ENCODE assay signal across 9 mouse cellular contexts in genomic region chr2:33018026-33018425, GRCm38 (mm10). TPM values are rescaled to one million over a fixed set of nuclear protein-coding genes. Genes with fewer than 3 reads are reported as not detected.
DNase-seq lines count a peak whose midpoint lies in the region; ATAC-seq lines count a peak whose summit lies in the region.
"Had no signal": no experiment of that assay in that cellular context is flagged by ENCODE, and none has a peak within 500 bp of the region (broad histone marks: within the 10 kb centered on the region; RNA-seq: fewer than 3 reads in every experiment).

No protein-coding gene starts in this region.

- no peaks in the 10 kb centered on the region for H3K36me3 ChIP-seq in midbrain, embryonic 10.5 days
- H3K36me3 ChIP-seq in midbrain, embryonic 14.5 days (ENCODE audit: control insufficient read depth, insufficient read depth, low read length) = no peaks in the 10 kb centered on the region
- H3K36me3 ChIP-seq: embryonic facial prominence, embryonic 12.5 days had no signal

- no peak overlapping the region for H3K4me2 ChIP-seq in midbrain, embryonic 14.5 days (ENCODE audit: low read length)
- H3K4me2 ChIP-seq: embryonic facial prominence, embryonic 12.5 days had no signal

- no peak overlapping the region for H3K9ac ChIP-seq in midbrain, embryonic 14.5 days (replicated peaks; ENCODE audit: low read length)
- H3K9ac ChIP-seq: embryonic facial prominence, embryonic 12.5 days had no signal

- no peak for ATAC-seq in midbrain, embryonic 14.5 days (ENCODE audit: low FRiP score, low TSS enrichment)
- ATAC-seq in frontal cortex, adult (ENCODE audit: low TSS enrichment) = no peak
- ATAC-seq in inflammation-experienced regulatory T-cells, adult 6 months = no peak

- no peaks in the 10 kb centered on the region for H3K9me3 ChIP-seq in midbrain, embryonic 10.5 days (replicated peaks)
- no peaks in the 10 kb centered on the region for H3K9me3 ChIP-seq in midbrain, embryonic 14.5 days (ENCODE audit: control insufficient read depth, low read length)
- H3K9me3 ChIP-seq: embryonic facial prominence, embryonic 12.5 days had no signal

- DNase-seq in midbrain, embryonic 10.5 days (ENCODE audit: low spot score) = peak; percentile 40
- DNase-seq in midbrain, embryonic 14.5 days = no peak
- peak; percentile 51 to 67 for DNase-seq in adrenal gland, adult 18-20 months (ENCODE audit: low spot score in 2 of 2)
- DNase-seq in gastrocnemius, postnatal 25 days = peak; percentile 34
- DNase-seq in lung, postnatal 36 days = peak; percentile 59
- no peak for DNase-seq in right cerebral cortex, adult 18-20 months

- H3K27ac ChIP-seq in midbrain, embryonic 10.5 days (replicated peaks) = no peak overlapping the region
- no peak overlapping the region for H3K27ac ChIP-seq in midbrain, embryonic 14.5 days (replicated peaks; ENCODE audit: low read depth, low read length)
- H3K27ac ChIP-seq: embryonic facial prominence, embryonic 12.5 days had no signal

- no peaks in the 10 kb centered on the region for H3K27me3 ChIP-seq in midbrain, embryonic 10.5 days (ENCODE audit: low read depth, poor library complexity, severe bottlenecking)
- no peaks in the 10 kb centered on the region for H3K27me3 ChIP-seq in midbrain, embryonic 14.5 days (ENCODE audit: control insufficient read depth, insufficient read depth, low read length)
- H3K27me3 ChIP-seq: embryonic facial prominence, embryonic 12.5 days had no signal

- 14% methylated on average over 6 of the region's 6 CpGs for WGBS in midbrain, embryonic 10.5 days
- WGBS in midbrain, embryonic 14.5 days = 17% methylated on average over 6 of the region's 6 CpGs

- no peak overlapping the region for H3K4me3 ChIP-seq in midbrain, embryonic 10.5 days
- H3K4me3 ChIP-seq in midbrain, embryonic 14.5 days (replicated peaks; ENCODE audit: low read depth, low read length) = no peak overlapping the region
- H3K4me3 ChIP-seq: embryonic facial prominence, embryonic 12.5 days had no signal

- 0 out of 2 replicates have a peak, but pooled peaks cover 6% of the 10 kb centered on the region for H3K4me1 ChIP-seq in midbrain, embryonic 10.5 days
- no peaks in the 10 kb centered on the region for H3K4me1 ChIP-seq in midbrain, embryonic 14.5 days (ENCODE audit: control insufficient read depth, insufficient read depth, low read length)
- H3K4me1 ChIP-seq: embryonic facial prominence, embryonic 12.5 days had no signal

RNA-seq across cellular contexts. Expression of gene Slc2a8, which starts 36.1 kb away (rescaled TPM):
- polyA plus RNA-seq in midbrain, embryonic 10.5 days (2016; fragmentation: Nextera tagmentation; extraction: Ambion mirVana) = 19.5 and 23.3 TPM in 2 replicates
- polyA plus RNA-seq in midbrain, embryonic 14.5 days (2014; fragmentation: Nextera tagmentation; extraction: Ambion mirVana) = 16.0 and 18.2 TPM in 2 replicates
- total RNA-seq in adrenal gland, adult 18-20 months (2021) = 10 to 100 TPM; 15.7 to 17.2 TPM
- 1 to 10 TPM; 9.5 to 9.6 TPM for total RNA-seq in gastrocnemius, postnatal 25 days (2021)
- polyA plus RNA-seq in inflammation-experienced regulatory T-cells, adult 6 months (2017; shearing (Covaris generic)) = 1 to 10 TPM; 2.0 to 5.0 (median 2.5) TPM

RNA-seq across cellular contexts. Expression of gene Lrsam1, which starts 56.6 kb away (rescaled TPM):
- 9.8 and 12.9 TPM in 2 replicates for polyA plus RNA-seq in midbrain, embryonic 10.5 days (2016; fragmentation: Nextera tagmentation; extraction: Ambion mirVana)
- 19.8 and 20.2 TPM in 2 replicates for polyA plus RNA-seq in midbrain, embryonic 14.5 days (2014; fragmentation: Nextera tagmentation; extraction: Ambion mirVana)
- total RNA-seq in adrenal gland, adult 18-20 months (2021) = 10 to 100 TPM; 16.6 to 23.4 TPM
- total RNA-seq in gastrocnemius, postnatal 25 days (2021) = 10 to 100 TPM; 10.4 to 13.5 TPM
- 1 to 10 TPM; 4.2 to 7.3 (median 7.3) TPM for polyA plus RNA-seq in inflammation-experienced regulatory T-cells, adult 6 months (2017; shearing (Covaris generic))

RNA-seq across cellular contexts. Expression of gene Rpl12, which starts 56.7 kb away (rescaled TPM):
- 144 and 172 TPM in 2 replicates for polyA plus RNA-seq in midbrain, embryonic 10.5 days (2016; fragmentation: Nextera tagmentation; extraction: Ambion mirVana)
- polyA plus RNA-seq in midbrain, embryonic 14.5 days (2014; fragmentation: Nextera tagmentation; extraction: Ambion mirVana) = 105 and 110 TPM in 2 replicates
- 100 to 1,000 TPM; 162 to 167 TPM for total RNA-seq in adrenal gland, adult 18-20 months (2021)
- 10 to 100 TPM; 52.0 to 67.4 TPM for total RNA-seq in gastrocnemius, postnatal 25 days (2021)
- polyA plus RNA-seq in inflammation-experienced regulatory T-cells, adult 6 months (2017; shearing (Covaris generic)) = 100 to 1,000 TPM in 1 of 3 experiments, 10 to 100 TPM in 2; 18.9 to 858 (median 48.2) TPM

Comparison
In these comparisons a context has a peak if more than half of its experiments do, and no peak if none do; other contexts are left out.
1. DNase-seq: peak in midbrain, embryonic 10.5 days (single experiment), adrenal gland, adult 18-20 months (2 of 2), gastrocnemius, postnatal 25 days (single experiment) and lung, postnatal 36 days (single experiment); none in midbrain, embryonic 14.5 days (single experiment) and right cerebral cortex, adult 18-20 months (single experiment).